Mouse (Mus musculus): Measurements from ENCODE around the gene Chat. TPM values are rescaled to one million over a fixed set of nuclear protein-coding genes. Genes with fewer than 3 reads are reported as not detected.
A peak's percentile ranks its signal among the peaks of the same experiment; 100 is the strongest.

Chat gene
- total RNA-seq (2015; ENCODE audit: low replicate concordance) (not detected in 2 replicates), total RNA-seq (2017; ENCODE audit: low replicate concordance) (not detected in 2 replicates)

GRCm38 (mm10) chr14:32465889-32466288, at the start of gene Chat:
TSS of gene Chat (minus strand) at chr14:32465989.
- no peak for ATAC-seq (replicated peaks; ENCODE audit: low FRiP score, poor library complexity, severe bottlenecking)

GRCm38 (mm10) chr14:32513336-32514032, 47.7 kb upstream of the Chat start, which contains the start of gene Ercc6:
TSS of gene Ercc6 (plus strand) at chr14:32513521.
- ATAC-seq (replicated peaks; ENCODE audit: low FRiP score, poor library complexity, severe bottlenecking): peak; percentile 96

- no peak for ATAC-seq (replicated peaks; ENCODE audit: low FRiP score, poor library complexity, severe bottlenecking)
These were observed 47.1 kb upstream of the Chat start for GRCm38 (mm10) chr14:32512912-32513311.

- ATAC-seq (replicated peaks; ENCODE audit: low FRiP score, poor library complexity, severe bottlenecking): no peak
These were observed 43.7 kb upstream of the Chat start for GRCm38 (mm10) chr14:32509443-32509961.

- no peak for ATAC-seq (replicated peaks; ENCODE audit: low FRiP score, poor library complexity, severe bottlenecking)
These were observed 42.5 kb upstream of the Chat start for GRCm38 (mm10) chr14:32508105-32508835.

- no peak for ATAC-seq (replicated peaks; ENCODE audit: low FRiP score, poor library complexity, severe bottlenecking)
These were observed 41.4 kb upstream of the Chat start for GRCm38 (mm10) chr14:32507216-32507615.

- ATAC-seq (replicated peaks; ENCODE audit: low FRiP score, poor library complexity, severe bottlenecking): no peak
These were observed 40.5 kb upstream of the Chat start for GRCm38 (mm10) chr14:32506329-32506728.

GRCm38 (mm10) chr14:32503897-32504296, 38.1 kb upstream of the Chat start:
- no peak for ATAC-seq (replicated peaks; ENCODE audit: low FRiP score, poor library complexity, severe bottlenecking)

- ATAC-seq (replicated peaks; ENCODE audit: low FRiP score, poor library complexity, severe bottlenecking): no peak
These were observed 37.2 kb upstream of the Chat start for GRCm38 (mm10) chr14:32502764-32503688.

- ATAC-seq (replicated peaks; ENCODE audit: low FRiP score, poor library complexity, severe bottlenecking): no peak
These were observed 35.5 kb upstream of the Chat start for GRCm38 (mm10) chr14:32501303-32501702.

- ATAC-seq (replicated peaks; ENCODE audit: low FRiP score, poor library complexity, severe bottlenecking): no peak
These were observed 30.5 kb upstream of the Chat start for GRCm38 (mm10) chr14:32496115-32496850.

- ATAC-seq (replicated peaks; ENCODE audit: low FRiP score, poor library complexity, severe bottlenecking): no peak
These were observed 26.7 kb upstream of the Chat start for GRCm38 (mm10) chr14:32492521-32492920.

GRCm38 (mm10) chr14:32482061-32482460, 16.3 kb upstream of the Chat start:
- peak; percentile 80 for ATAC-seq (replicated peaks; ENCODE audit: low FRiP score, poor library complexity, severe bottlenecking)

GRCm38 (mm10) chr14:32477581-32477980, 11.8 kb upstream of the Chat start:
- no peak for ATAC-seq (replicated peaks; ENCODE audit: low FRiP score, poor library complexity, severe bottlenecking)

- ATAC-seq (replicated peaks; ENCODE audit: low FRiP score, poor library complexity, severe bottlenecking): no peak
These were observed 10.8 kb upstream of the Chat start for GRCm38 (mm10) chr14:32476559-32476958.

GRCm38 (mm10) chr14:32472996-32473395, 7.2 kb upstream of the Chat start:
- no peak for ATAC-seq (replicated peaks; ENCODE audit: low FRiP score, poor library complexity, severe bottlenecking)

GRCm38 (mm10) chr14:32467606-32468005, 1.8 kb upstream of the Chat start:
- no peak for ATAC-seq (replicated peaks; ENCODE audit: low FRiP score, poor library complexity, severe bottlenecking)

- ATAC-seq (replicated peaks; ENCODE audit: low FRiP score, poor library complexity, severe bottlenecking): no peak
These were observed 301 bp downstream of the Chat start for GRCm38 (mm10) chr14:32465506-32465870.
